Mouse (Mus musculus): ENCODE data around the gene Ttc25. TPM values are rescaled to one million over a fixed set of nuclear protein-coding genes. Genes with fewer than 3 reads are reported as not detected.
A peak's percentile ranks its signal among the peaks of the same experiment; 100 is the strongest.

Ttc25 gene
- 0.01 TPM in 1 of 2 replicates, not detected in the other for polyA plus RNA-seq (2012)

DNA sequence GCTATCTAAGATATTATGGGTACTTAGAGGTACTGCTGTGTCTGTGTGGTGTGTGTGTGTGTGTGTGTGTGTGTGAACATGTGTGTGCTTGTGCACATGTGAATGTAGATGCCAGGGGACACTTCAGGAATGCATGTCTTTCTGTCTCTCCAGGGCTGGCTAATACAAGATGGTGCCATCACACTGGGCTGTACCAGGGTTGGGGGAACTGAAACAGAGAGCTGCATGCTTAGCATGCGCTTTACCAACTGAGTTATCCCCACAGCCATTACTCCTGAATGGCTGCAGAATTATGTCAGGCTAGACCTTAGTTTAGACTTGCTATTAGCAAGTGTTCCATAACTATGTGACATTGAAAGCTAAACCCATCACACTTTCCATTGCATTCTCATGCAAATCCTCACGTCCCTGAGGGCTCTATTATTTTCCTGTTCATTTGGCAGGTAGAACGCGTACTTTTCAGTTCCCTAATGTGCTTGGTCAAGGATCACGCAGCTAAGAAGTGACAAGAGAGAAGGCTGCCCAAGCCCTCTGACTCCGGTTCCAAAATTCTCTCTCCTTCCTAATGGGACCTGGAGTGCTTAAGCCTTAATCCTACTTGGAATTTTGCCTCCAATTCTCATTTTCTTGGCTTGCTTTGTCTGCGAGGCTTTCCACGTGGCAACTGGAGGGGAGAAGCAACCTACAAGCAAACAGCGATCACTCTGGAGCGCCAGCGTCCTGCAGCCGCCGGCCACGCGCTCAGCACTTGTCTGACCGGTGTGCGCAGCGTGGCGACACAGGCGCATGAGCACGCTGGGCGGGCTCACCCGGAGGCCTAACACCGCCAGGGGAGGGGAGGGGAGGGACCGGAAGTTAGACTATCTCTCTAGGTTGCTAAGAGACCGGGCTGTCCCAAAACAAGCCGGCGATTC is at the start of gene Ttc25:
Gene Ttc25 (plus strand): TSS at position 776 of the 914 bp plus-strand sequence.
- Histone ChIP-seq H3K36me3 (ENCODE audit: control insufficient read depth) (no peaks in the 10 kb centered on the region), H3K9me3 (ENCODE audit: control insufficient read depth, low read length) (no peaks in the 10 kb centered on the region), H3K27me3 (ENCODE audit: control insufficient read depth) (peaks cover 2% of the 10 kb centered on the region; the same call in 1 of the 2 replicates), H3K4me3 (replicated peaks) (peak within 1 kb of the TSS; percentile 69), H3K4me1 (ENCODE audit: control insufficient read depth) (peaks cover 19% of the 10 kb centered on the region)
- TF ChIP-seq GATA1 (IDR thresholded peaks at IDR 0.05; ENCODE audit: low read length) (no peak), TAL1 (IDR thresholded peaks at IDR 0.05; ENCODE audit: low read length) (no peak)

DNA sequence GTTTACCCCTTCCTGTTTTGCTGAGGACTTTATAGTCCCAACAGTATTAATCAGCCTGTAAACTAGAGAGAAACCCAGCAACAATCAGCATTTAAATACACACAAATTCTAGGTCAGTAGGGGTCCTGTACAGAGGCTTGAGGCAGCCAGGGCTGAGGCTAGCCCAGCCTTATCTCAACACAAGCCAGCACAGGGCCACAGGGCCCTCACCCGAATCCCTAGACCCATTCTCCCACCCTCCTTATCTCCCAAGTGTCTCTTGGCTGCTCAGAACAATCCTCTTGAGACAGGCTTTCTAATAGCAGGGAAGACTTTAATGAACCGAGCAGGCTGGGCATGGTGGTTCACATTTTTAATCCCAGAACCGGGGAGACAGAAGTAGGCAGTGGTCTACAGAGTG is 45.2 kb upstream of the Ttc25 start:
- TF ChIP-seq TAL1 (IDR thresholded peaks at IDR 0.05; ENCODE audit: low read length) (no peak), GATA1 (IDR thresholded peaks at IDR 0.05; ENCODE audit: low read length) (no peak)
- Histone ChIP-seq H3K4me1 (ENCODE audit: control insufficient read depth) (peaks cover 23% of the 10 kb centered on the region), H3K4me3 (replicated peaks) (no peak overlapping the region), H3K36me3 (ENCODE audit: control insufficient read depth) (peaks cover 91% of the 10 kb centered on the region), H3K27me3 (ENCODE audit: control insufficient read depth) (no peaks in the 10 kb centered on the region), H3K9me3 (ENCODE audit: control insufficient read depth, low read length) (no peaks in the 10 kb centered on the region)

GRCm38 (mm10) chr11:100500651-100501050 is 44.8 kb upstream of the Ttc25 start:
- Histone ChIP-seq H3K27me3 (ENCODE audit: control insufficient read depth) (no peaks in the 10 kb centered on the region), H3K4me1 (ENCODE audit: control insufficient read depth) (peaks cover 27% of the 10 kb centered on the region), H3K9me3 (ENCODE audit: control insufficient read depth, low read length) (no peaks in the 10 kb centered on the region), H3K36me3 (ENCODE audit: control insufficient read depth) (peaks cover 92% of the 10 kb centered on the region), H3K4me3 (replicated peaks) (no peak overlapping the region)
- no peak for TF ChIP-seq GATA1 (IDR thresholded peaks at IDR 0.05; ENCODE audit: low read length)
- TF ChIP-seq TAL1 (IDR thresholded peaks at IDR 0.05; ENCODE audit: low read length), result no peak

- H3K36me3 ChIP-seq (ENCODE audit: control insufficient read depth), result peaks cover 92% of the 10 kb centered on the region
Observed at GRCm38 (mm10) chr11:100501321-100501720, 44.1 kb upstream of the Ttc25 start.

DNA sequence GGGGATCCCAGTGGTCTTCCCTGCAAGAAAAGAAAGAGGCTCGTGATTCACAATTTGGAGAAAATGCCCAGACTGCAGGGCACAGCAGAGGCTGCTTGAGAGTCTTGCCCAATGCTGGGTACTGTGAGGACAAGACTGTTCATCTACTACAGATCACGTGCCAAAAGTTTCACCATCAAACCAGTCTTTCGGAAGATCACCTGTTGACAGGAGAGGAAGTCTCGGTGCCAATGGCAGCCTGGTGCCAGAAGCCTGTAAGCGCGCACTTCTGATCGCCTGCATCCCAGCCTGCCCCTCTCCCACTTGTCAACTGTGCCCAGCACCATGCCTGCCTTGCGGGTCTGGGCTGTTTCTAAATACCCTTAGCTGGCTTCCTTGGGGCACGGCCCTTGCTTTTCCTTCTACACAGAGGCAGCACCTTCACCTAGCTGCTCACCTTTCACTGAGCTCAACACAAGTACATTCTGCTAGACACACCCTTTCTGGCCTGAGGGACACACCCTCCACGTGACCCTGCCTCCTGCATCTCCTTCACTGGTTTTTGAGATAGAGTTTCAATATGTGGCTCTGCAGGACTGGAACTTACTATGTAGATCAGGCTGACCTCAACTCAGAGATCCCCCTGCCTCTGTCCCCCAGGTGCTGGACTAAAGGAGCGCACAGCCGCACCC is 40.3 kb upstream of the Ttc25 start:
- Histone ChIP-seq H3K4me1 (ENCODE audit: control insufficient read depth) (peaks cover 27% of the 10 kb centered on the region), H3K27me3 (ENCODE audit: control insufficient read depth) (no peaks in the 10 kb centered on the region), H3K9me3 (ENCODE audit: control insufficient read depth, low read length) (no peaks in the 10 kb centered on the region), H3K36me3 (ENCODE audit: control insufficient read depth) (peaks cover 77% of the 10 kb centered on the region), H3K4me3 (replicated peaks) (no peak overlapping the region)
- TF ChIP-seq TAL1 (IDR thresholded peaks at IDR 0.05; ENCODE audit: low read length) (no peak), GATA1 (IDR thresholded peaks at IDR 0.05; ENCODE audit: low read length) (no peak)

More at GRCm38 (mm10) chr11:100501321-100501720, 44.1 kb upstream of the Ttc25 start:
- TF ChIP-seq TAL1 (IDR thresholded peaks at IDR 0.05; ENCODE audit: low read length) (no peak), GATA1 (IDR thresholded peaks at IDR 0.05; ENCODE audit: low read length) (no peak)
- Histone ChIP-seq H3K9me3 (ENCODE audit: control insufficient read depth, low read length) (no peaks in the 10 kb centered on the region), H3K27me3 (ENCODE audit: control insufficient read depth) (no peaks in the 10 kb centered on the region), H3K4me3 (replicated peaks) (no peak overlapping the region), H3K4me1 (ENCODE audit: control insufficient read depth) (peaks cover 27% of the 10 kb centered on the region)

GRCm38 (mm10) chr11:100505997-100506396 is 39.4 kb upstream of the Ttc25 start:
- Histone ChIP-seq H3K4me1 (ENCODE audit: control insufficient read depth) (peaks cover 18% of the 10 kb centered on the region), H3K27me3 (ENCODE audit: control insufficient read depth) (no peaks in the 10 kb centered on the region), H3K4me3 (replicated peaks) (no peak overlapping the region), H3K36me3 (ENCODE audit: control insufficient read depth) (peaks cover 73% of the 10 kb centered on the region), H3K9me3 (ENCODE audit: control insufficient read depth, low read length) (no peaks in the 10 kb centered on the region)
- TF ChIP-seq TAL1 (IDR thresholded peaks at IDR 0.05; ENCODE audit: low read length), result no peak
- TF ChIP-seq GATA1 (IDR thresholded peaks at IDR 0.05; ENCODE audit: low read length), result no peak

DNA sequence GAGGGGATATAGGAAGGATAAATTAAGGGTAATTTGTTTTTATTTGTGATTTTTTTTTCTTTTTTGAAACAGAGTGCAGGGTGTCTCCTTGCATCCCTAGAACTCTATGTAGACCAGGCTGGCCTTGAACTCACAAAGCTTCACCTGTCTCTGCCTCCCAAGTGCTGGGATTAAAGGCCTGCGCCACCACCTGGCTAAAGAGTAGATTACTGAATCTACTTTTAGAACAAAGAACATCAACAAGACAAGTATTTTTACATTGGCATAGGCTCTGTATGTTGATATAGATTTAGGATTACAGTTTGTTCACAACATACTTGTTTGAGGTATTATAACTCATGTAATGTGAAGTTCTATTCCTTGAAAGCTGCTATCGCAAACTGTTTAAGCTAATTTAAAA is 34.9 kb upstream of the Ttc25 start:
- Histone ChIP-seq H3K4me3 (replicated peaks) (no peak overlapping the region), H3K9me3 (ENCODE audit: control insufficient read depth, low read length) (no peaks in the 10 kb centered on the region)
- TF ChIP-seq GATA1 (IDR thresholded peaks at IDR 0.05; ENCODE audit: low read length), result no peak
- TF ChIP-seq TAL1 (IDR thresholded peaks at IDR 0.05; ENCODE audit: low read length), result no peak

GRCm38 (mm10) chr11:100512384-100512783 is 33.0 kb upstream of the Ttc25 start:
- H3K36me3 ChIP-seq (ENCODE audit: control insufficient read depth), result peaks cover 74% of the 10 kb centered on the region
- TF ChIP-seq TAL1 (IDR thresholded peaks at IDR 0.05; ENCODE audit: low read length) (no peak), GATA1 (IDR thresholded peaks at IDR 0.05; ENCODE audit: low read length) (no peak)
- no peaks in the 10 kb centered on the region for H3K4me1 ChIP-seq (ENCODE audit: control insufficient read depth)
- H3K4me3 ChIP-seq (replicated peaks), result no peak overlapping the region
- no peaks in the 10 kb centered on the region for H3K27me3 ChIP-seq (ENCODE audit: control insufficient read depth)
- no peaks in the 10 kb centered on the region for H3K9me3 ChIP-seq (ENCODE audit: control insufficient read depth, low read length)

More for the DNA sequence above, 34.9 kb upstream of the Ttc25 start:
- peaks cover under 1% of the 10 kb centered on the region for H3K4me1 ChIP-seq (ENCODE audit: control insufficient read depth)
- H3K36me3 ChIP-seq (ENCODE audit: control insufficient read depth), result peaks cover 73% of the 10 kb centered on the region
- H3K27me3 ChIP-seq (ENCODE audit: control insufficient read depth), result no peaks in the 10 kb centered on the region

- H3K36me3 ChIP-seq (ENCODE audit: control insufficient read depth), result peaks cover 75% of the 10 kb centered on the region
- no peaks in the 10 kb centered on the region for H3K9me3 ChIP-seq (ENCODE audit: control insufficient read depth, low read length)
- no peaks in the 10 kb centered on the region for H3K4me1 ChIP-seq (ENCODE audit: control insufficient read depth)
- no peak for TF ChIP-seq GATA1 (IDR thresholded peaks at IDR 0.05; ENCODE audit: low read length)
- no peak overlapping the region for H3K4me3 ChIP-seq (replicated peaks)
- H3K27me3 ChIP-seq (ENCODE audit: control insufficient read depth), result no peaks in the 10 kb centered on the region
Observed at GRCm38 (mm10) chr11:100513716-100514115, 31.7 kb upstream of the Ttc25 start.

Data from erythroblast, embryonic 14.5 days (primary cell).